Mouse (Mus musculus) MEL (cell line): ENCODE measurements at regions not wholly inside any gene's neighbourhood (a gene's known extent, or its start where the extent isn't known, plus 50 kb on each side); places are given as distances from the start of the nearest gene placed in this dataset.

ENCODE experiments used
- DNase-seq: peaks from one replicate; pipeline ENCODE4 v3.0.0; 2011; ENCODE audit warnings: low read depth, low spot score
- H3K27ac ChIP-seq: 2 replicates; pipeline ENCODE4 v1.5.1; 2012; ENCODE audit warnings: low read depth, mild to moderate bottlenecking, control low read depth, low read length, moderate library complexity; ENCODE audit not compliant: control insufficient read depth
- H3K27me3 ChIP-seq, 2 experiments: fragments of 150-350 bp in 1 of 2; sonication (generic) in 1 of 2; 2 replicates each; pipeline ENCODE4 v1.6.1; 2012; ENCODE audit warnings: low read length in 2 of 2, mild to moderate bottlenecking in 2 of 2, improper control_type of control experiment in 1 of 2, moderate library complexity in 1 of 2; ENCODE audit not compliant: insufficient read depth in 2 of 2, control insufficient read depth in 1 of 2
- H3K36me3 ChIP-seq, 2 experiments: 2 replicates each; pipeline ENCODE4 v1.6.1; 2012 to 2014; ENCODE audit warnings: low read length in 2 of 2, improper control_type of control experiment in 1 of 2, inconsistent platforms in 1 of 2, mild to moderate bottlenecking in 1 of 2; ENCODE audit not compliant: insufficient read depth in 2 of 2, control insufficient read depth in 1 of 2
- H3K4me1 ChIP-seq, 2 experiments: fragments of 150-350 bp in 1 of 2; sonication (generic) in 1 of 2; 2 replicates each; pipeline ENCODE4 v1.6.1; 2012; ENCODE audit warnings: low read length in 2 of 2, improper control_type of control experiment in 1 of 2, mild to moderate bottlenecking in 1 of 2; ENCODE audit not compliant: insufficient read depth in 2 of 2, control insufficient read depth in 1 of 2
- H3K4me3 ChIP-seq, 2 experiments: fragments of 150-350 bp in 1 of 2; sonication (generic) in 1 of 2; 2 replicates each; pipeline ENCODE4 v1.5.1; 2012; ENCODE audit warnings: low read depth in 2 of 2, low read length in 2 of 2, mild to moderate bottlenecking in 2 of 2, moderate library complexity in 2 of 2, control low read depth in 1 of 2, improper control_type of control experiment in 1 of 2; ENCODE audit not compliant: control insufficient read depth in 1 of 2, insufficient read depth in 1 of 2
- H3K79me2 ChIP-seq: 2 replicates; pipeline ENCODE4 v1.6.1; 2012; ENCODE audit warnings: mild to moderate bottlenecking, low read length, moderate library complexity; ENCODE audit not compliant: control insufficient read depth, poor library complexity, insufficient read depth
- H3K9ac ChIP-seq: 2 replicates; pipeline ENCODE4 v1.6.1; 2012; ENCODE audit warnings: low read depth, mild to moderate bottlenecking, control low read depth, low read length, moderate library complexity; ENCODE audit not compliant: control insufficient read depth, poor library complexity, severe bottlenecking
- H3K9me3 ChIP-seq: fragments of 150-350 bp; sonication (generic); replicated peaks from 2 replicates; pipeline ENCODE4 v1.6.1; 2012; ENCODE audit warnings: mild to moderate bottlenecking, low read length, improper control_type of control experiment, moderate library complexity; ENCODE audit not compliant: insufficient read depth
- BHLHE40 ChIP-seq: IDR thresholded peaks from 2 replicates; pipeline ENCODE4 v1.6.1; 2012; ENCODE audit warnings: low read depth, mild to moderate bottlenecking, inconsistent platforms, low read length, improper control_type of control experiment, borderline replicate concordance
- CHD1 ChIP-seq: IDR thresholded peaks from 2 replicates; pipeline ENCODE4 v1.6.1; 2012; ENCODE audit warnings: low read depth, mild to moderate bottlenecking, inconsistent platforms, low read length, improper control_type of control experiment
- CHD2 ChIP-seq: IDR thresholded peaks from 2 replicates; pipeline ENCODE4 v1.6.1; 2011; ENCODE audit warnings: low read length, improper control_type of control experiment
- CTCF ChIP-seq, 3 experiments: IDR thresholded peaks in 2 of 3; conservative IDR thresholded peaks in 1 of 3; 2 replicates each; pipeline ENCODE4 v1.5.1; 2011 to 2012; ENCODE audit warnings: low read length in 3 of 3, low read depth in 2 of 3, mild to moderate bottlenecking in 2 of 3, improper control_type of control experiment in 1 of 3, inconsistent platforms in 1 of 3, mixed read lengths in 1 of 3, moderate library complexity in 1 of 3; ENCODE audit not compliant: control insufficient read depth in 1 of 3, insufficient read depth in 1 of 3, poor library complexity in 1 of 3, severe bottlenecking in 1 of 3
- E2F4 ChIP-seq: IDR thresholded peaks from 2 replicates; pipeline ENCODE4 v1.6.1; 2011; ENCODE audit warnings: low read depth, low read length, improper control_type of control experiment, borderline replicate concordance
- EP300 ChIP-seq, 2 experiments: IDR thresholded peaks; 2 replicates each; pipeline ENCODE4 v1.6.1; 2011; ENCODE audit warnings: improper control_type of control experiment in 2 of 2, low read length in 2 of 2, low read depth in 1 of 2, mild to moderate bottlenecking in 1 of 2
- ETS1 ChIP-seq: IDR thresholded peaks from 2 replicates; pipeline ENCODE4 v1.6.1; 2012; ENCODE audit warnings: low read depth, mild to moderate bottlenecking, inconsistent platforms, low read length, improper control_type of control experiment, moderate library complexity
- GABPA ChIP-seq: IDR thresholded peaks from 2 replicates; pipeline ENCODE4 v1.6.1; 2012; ENCODE audit warnings: low read depth, mild to moderate bottlenecking, inconsistent platforms, low read length, improper control_type of control experiment, moderate library complexity
- GATA1 ChIP-seq: IDR thresholded peaks from 2 replicates; pipeline ENCODE4 v1.6.1; 2011; ENCODE audit warnings: low read depth, low read length, improper control_type of control experiment
- HCFC1 ChIP-seq: IDR thresholded peaks from 2 replicates; pipeline ENCODE4 v1.6.1; 2012; ENCODE audit warnings: low read depth, mild to moderate bottlenecking, inconsistent platforms, low read length, improper control_type of control experiment, moderate library complexity
- JUND ChIP-seq: IDR thresholded peaks from 2 replicates; pipeline ENCODE4 v1.6.1; 2011; ENCODE audit warnings: low read depth, mild to moderate bottlenecking, improper control_type of control experiment, low read length
- KAT2A ChIP-seq: conservative IDR thresholded peaks from 2 replicates; pipeline ENCODE4 v1.6.1; 2012; ENCODE audit warnings: low read depth, low read length, improper control_type of control experiment, inconsistent platforms
- MAZ ChIP-seq: IDR thresholded peaks from 2 replicates; pipeline ENCODE4 v1.6.1; 2012; ENCODE audit warnings: low read depth, mild to moderate bottlenecking, inconsistent platforms, low read length, improper control_type of control experiment
- MXI1 ChIP-seq: IDR thresholded peaks from 2 replicates; pipeline ENCODE4 v1.6.1; 2011; ENCODE audit warnings: mild to moderate bottlenecking, low read depth, low read length, improper control_type of control experiment
- MYC ChIP-seq: IDR thresholded peaks from 2 replicates; pipeline ENCODE4 v1.6.1; 2011; ENCODE audit warnings: low read depth, mild to moderate bottlenecking, low read length, improper control_type of control experiment, moderate library complexity
- NELFE ChIP-seq: IDR thresholded peaks from 2 replicates; pipeline ENCODE4 v1.6.1; 2011; ENCODE audit warnings: low read depth, low read length, improper control_type of control experiment
- NRF1 ChIP-seq: IDR thresholded peaks from 2 replicates; pipeline ENCODE4 v1.6.1; 2014; ENCODE audit warnings: low read depth, mild to moderate bottlenecking, inconsistent platforms, low read length, improper control_type of control experiment, moderate library complexity; ENCODE audit not compliant: poor library complexity, insufficient read depth, severe bottlenecking
- POLR2A ChIP-seq, 2 experiments: IDR thresholded peaks; 2 replicates each; pipeline ENCODE4 v1.6.1; 2011 to 2012; ENCODE audit warnings: low read length in 2 of 2, mild to moderate bottlenecking in 2 of 2, control low read depth in 1 of 2, improper control_type of control experiment in 1 of 2, low read depth in 1 of 2, moderate library complexity in 1 of 2; ENCODE audit not compliant: control insufficient read depth in 1 of 2, insufficient read depth in 1 of 2, poor library complexity in 1 of 2
- POLR2AphosphoS2 ChIP-seq: IDR thresholded peaks from 2 replicates; pipeline ENCODE4 v1.6.1; 2011; ENCODE audit warnings: low read length, improper control_type of control experiment
- POLR2AphosphoS5 ChIP-seq: IDR thresholded peaks from 2 replicates; pipeline ENCODE4 v1.6.1; 2012; ENCODE audit warnings: low read depth, borderline replicate concordance, mild to moderate bottlenecking, inconsistent platforms, low read length, moderate library complexity, mixed read lengths
- RAD21 ChIP-seq: IDR thresholded peaks from 2 replicates; pipeline ENCODE4 v1.6.1; 2011; ENCODE audit warnings: mild to moderate bottlenecking, low read depth, low read length, improper control_type of control experiment
- SMC3 ChIP-seq: IDR thresholded peaks from 2 replicates; pipeline ENCODE4 v1.6.1; 2011; ENCODE audit warnings: low read depth, low read length, improper control_type of control experiment
- USF1 ChIP-seq: IDR thresholded peaks from 2 replicates; pipeline ENCODE4 v1.6.1; 2014; ENCODE audit warnings: low read depth, mild to moderate bottlenecking, inconsistent platforms, low read length, improper control_type of control experiment, moderate library complexity
- USF2 ChIP-seq, 2 experiments: IDR thresholded peaks; 2 replicates each; pipeline ENCODE4 v1.6.1; 2011 to 2012; ENCODE audit warnings: improper control_type of control experiment in 2 of 2, low read length in 2 of 2, borderline replicate concordance in 1 of 2, inconsistent platforms in 1 of 2, low read depth in 1 of 2, mild to moderate bottlenecking in 1 of 2; ENCODE audit not compliant: insufficient read depth in 1 of 2
- ZC3H11A ChIP-seq: IDR thresholded peaks from 2 replicates; pipeline ENCODE4 v1.6.1; 2012; ENCODE audit warnings: low read depth, mild to moderate bottlenecking, inconsistent platforms, low read length, improper control_type of control experiment
- ZMIZ1 ChIP-seq: IDR thresholded peaks from 2 replicates; pipeline ENCODE4 v1.6.1; 2012; ENCODE audit warnings: low read depth, mild to moderate bottlenecking, inconsistent platforms, low read length, improper control_type of control experiment, moderate library complexity

DNA sequence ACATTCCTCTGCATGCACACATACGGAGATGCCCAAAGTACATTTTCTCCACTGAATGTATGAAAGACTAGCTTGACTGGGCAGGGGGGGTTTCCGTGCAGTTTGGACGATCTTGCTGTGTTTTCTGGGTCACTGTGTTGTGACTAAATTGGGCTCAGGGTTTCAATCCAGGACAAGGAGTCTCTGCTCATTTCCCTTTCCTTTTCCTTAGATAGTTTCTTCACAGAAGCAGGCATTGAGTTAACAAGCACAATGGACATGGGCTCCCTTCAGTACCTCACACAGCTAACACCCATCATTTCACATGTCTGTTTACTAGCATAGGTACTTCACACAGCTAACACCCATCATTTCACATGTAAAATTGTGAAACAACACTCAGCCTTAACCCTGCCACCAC is 73.2 kb upstream of the Ankrd28 start:
- TF ChIP-seq POLR2A (IDR thresholded peaks at IDR 0.05; ENCODE audit: control insufficient read depth in 1 of 2, insufficient read depth in 1 of 2, low read depth in 1 of 2, low read length in 2 of 2, poor library complexity in 1 of 2) (no peak), CHD1 (no peak), ZC3H11A (no peak), BHLHE40 (no peak), ETS1 (no peak), HCFC1 (no peak), SMC3 (no peak), USF1 (no peak), POLR2AphosphoS5 (no peak), MXI1 (no peak), KAT2A (no peak), MYC (no peak)
- Histone ChIP-seq H3K9ac (no peak overlapping the region), H3K27ac (no peak overlapping the region), H3K9me3 (no peaks in the 10 kb centered on the region), H3K36me3 (no peaks in the 10 kb centered on the region), H3K4me3 (no peak overlapping the region), H3K4me1 (no peaks in the 10 kb centered on the region), H3K79me2 (no peaks in the 10 kb centered on the region), H3K27me3 (peaks cover 5 to 13% of the 10 kb centered on the region in 2 experiments)
- no peak for DNase-seq

DNA sequence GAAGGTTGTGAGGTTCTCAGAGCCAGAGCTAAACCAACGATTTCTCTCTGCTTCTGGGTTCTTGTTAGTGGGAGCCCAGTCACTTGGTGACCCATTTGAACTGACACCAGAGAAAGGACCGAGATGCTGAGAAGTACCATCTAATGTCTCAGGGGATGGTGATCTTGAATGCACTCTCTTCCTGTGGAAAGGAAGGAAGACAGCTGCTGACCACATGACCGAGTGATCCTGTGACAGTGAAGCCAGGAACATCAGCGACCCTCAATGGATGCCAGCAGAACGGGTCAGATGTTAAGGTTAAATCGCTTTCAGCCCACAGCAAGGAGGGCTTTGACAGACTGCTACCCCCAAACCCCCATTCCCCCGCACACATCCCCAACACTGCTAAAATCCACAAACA is 78.1 kb upstream of the Ankrd28 start:
- H3K27ac ChIP-seq, result no peak overlapping the region
- H3K36me3 ChIP-seq, result no peaks in the 10 kb centered on the region
- H3K9ac ChIP-seq, result no peak overlapping the region
- H3K27me3 ChIP-seq, result peaks cover 2 to 16% of the 10 kb centered on the region in 2 experiments
- no peaks in the 10 kb centered on the region for H3K9me3 ChIP-seq
- no peaks in the 10 kb centered on the region for H3K79me2 ChIP-seq
- H3K4me1 ChIP-seq, result no peaks in the 10 kb centered on the region
- no peak overlapping the region for H3K4me3 ChIP-seq
- TF ChIP-seq GATA1, result no peak
- TF ChIP-seq MYC, result no peak
- TF ChIP-seq ZC3H11A, result no peak
- no peak for TF ChIP-seq CHD2
- TF ChIP-seq JUND, result no peak
- no peak for TF ChIP-seq USF2 (IDR thresholded peaks at IDR 0.05; ENCODE audit: borderline replicate concordance in 1 of 2, insufficient read depth in 1 of 2, low read depth in 1 of 2, low read length in 2 of 2)
- no peak for TF ChIP-seq E2F4
- no peak for TF ChIP-seq CTCF (IDR thresholded peaks at IDR 0.05 in 2 of 3, conservative IDR thresholded peaks at IDR 0.05 in 1 of 3; ENCODE audit: control insufficient read depth in 1 of 3, insufficient read depth in 1 of 3, low read depth in 2 of 3, low read length in 3 of 3, poor library complexity in 1 of 3, severe bottlenecking in 1 of 3)
- TF ChIP-seq NRF1, result no peak
- TF ChIP-seq EP300 (IDR thresholded peaks at IDR 0.05; ENCODE audit: low read depth in 1 of 2, low read length in 2 of 2), result no peak
- no peak for TF ChIP-seq BHLHE40
- TF ChIP-seq NELFE, result no peak
- no peak for TF ChIP-seq SMC3
- TF ChIP-seq POLR2AphosphoS2, result no peak
- no peak for TF ChIP-seq RAD21
- TF ChIP-seq GABPA, result no peak
- TF ChIP-seq ZMIZ1, result no peak
- TF ChIP-seq MAZ, result no peak
- DNase-seq, result no peak
